Mouse (Mus musculus): Measurements from ENCODE around the gene Gm6882.
"Not testable (repeated sequence)": the region's sequence is repeated elsewhere in the genome, so short reads cannot be mapped to it uniquely, and the experiment has no call there.

The Gm6882 gene

DNA sequence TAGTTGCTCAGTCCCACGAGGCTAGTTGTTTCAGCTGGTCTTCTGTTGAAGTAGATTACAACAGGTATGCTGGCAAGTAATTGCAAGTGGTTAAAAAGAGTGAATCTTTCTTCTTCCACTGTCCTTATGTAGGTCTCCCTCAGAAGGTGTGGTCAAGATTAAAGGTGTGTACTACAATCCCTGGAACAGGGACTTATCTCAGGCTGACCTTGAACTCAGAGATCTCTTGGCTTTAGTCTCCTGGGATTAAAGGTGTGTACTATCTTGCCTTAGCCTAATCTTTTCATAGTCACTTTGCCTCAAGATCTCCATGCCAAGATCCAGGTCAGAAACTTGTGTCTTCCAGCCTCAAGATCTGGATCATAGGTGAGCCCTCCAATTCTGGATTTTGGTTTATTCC, at the start of gene Gm6882:
TSS of gene Gm6882 (minus strand) at position 101 of the 400 bp plus-strand sequence.
- DNase-seq, result not testable (repeated sequence)
